ENCODE assay signal across 8 mouse cellular contexts in genomic region chr7:46033109-46033869, GRCm38 (mm10). TPM values are rescaled to one million over a fixed set of nuclear protein-coding genes. Genes with fewer than 3 reads are reported as not detected.
DNase-seq lines count a peak whose midpoint lies in the region; ATAC-seq and TF ChIP-seq lines count a peak whose summit lies in the region.

TSS of gene Nomo1 (plus strand) at chr7:46033698.

- peak within 1 kb of the TSS; percentile 87 for H3K27ac ChIP-seq in gastrocnemius, adult 2 months
- H3K27ac ChIP-seq in hindbrain, postnatal 0 days, result peak within 1 kb of the TSS; percentile 37; the same call in 1 of the 2 replicates
- H3K27ac ChIP-seq in left cerebral cortex, adult 2 months, result peak within 1 kb of the TSS; percentile 73

- H3K27me3 ChIP-seq in hindbrain, postnatal 0 days (ENCODE audit: insufficient read depth, low read length), result no peaks in the 10 kb centered on the region

- peak within 1 kb of the TSS; percentile 93 for H3K4me2 ChIP-seq in hindbrain, postnatal 0 days (ENCODE audit: low read depth, low read length)

- H3K9ac ChIP-seq in hindbrain, postnatal 0 days (replicated peaks; ENCODE audit: low read length), result peak within 1 kb of the TSS; percentile 75

- peak; percentile 94 for TF ChIP-seq CTCF in gastrocnemius, adult 2 months (IDR thresholded peaks at IDR 0.05)
- TF ChIP-seq CTCF in hindbrain, postnatal 0 days (IDR thresholded peaks at IDR 0.05; ENCODE audit: low read depth), result peak; percentile 83
- peak; percentile 94 for TF ChIP-seq CTCF in left cerebral cortex, adult 2 months (IDR thresholded peaks at IDR 0.05)

- intact Hi-C loops in gastrocnemius, adult 2 months (cut with DNase I), result no loop called here
- intact Hi-C loops in left cerebral cortex, adult 2 months (cut with DNase I), result no loop called here

- peak; percentile 82 for ATAC-seq in common myeloid progenitor, adult 5-6 weeks (replicated peaks; ENCODE audit: low read depth, poor library complexity, severe bottlenecking)
- ATAC-seq in hindbrain, postnatal 0 days, result peak; percentile 95
- peak; percentile 96 for ATAC-seq in megakaryocyte, adult 5-6 weeks (ENCODE audit: poor library complexity, severe bottlenecking)

- 5% methylated on average over 43 of the region's 44 CpGs for WGBS in hindbrain, postnatal 0 days

- peaks cover 10% of the 10 kb centered on the region for H3K4me1 ChIP-seq in hindbrain, postnatal 0 days (ENCODE audit: insufficient read depth, low read length)

- H3K36me3 ChIP-seq in hindbrain, postnatal 0 days (ENCODE audit: insufficient read depth, low read length), result 0 out of 2 replicates have a peak, but pooled peaks cover 2% of the 10 kb centered on the region

- peak; percentile 99 for DNase-seq in ZHBTc4 (ENCODE audit: low read depth, low spot score)
- peak; percentile 98 for DNase-seq in gastrocnemius, adult 2 months
- peak; percentile 98 for DNase-seq in hindbrain, postnatal 0 days (ENCODE audit: low spot score)
- DNase-seq in left cerebral cortex, adult 2 months (ENCODE audit: extremely low spot score in 1 of 2, low spot score in 2 of 2), result peak; percentile 96 to 98
- peak; percentile 95 to 99 for DNase-seq in right cerebral cortex, adult 2 months (ENCODE audit: low spot score in 2 of 2)
- DNase-seq in urinary bladder, postnatal 14 days (ENCODE audit: low spot score), result peak; percentile 97

- peak within 1 kb of the TSS; percentile 99 for H3K4me3 ChIP-seq in gastrocnemius, adult 2 months
- peak within 1 kb of the TSS; percentile 70 for H3K4me3 ChIP-seq in hindbrain, postnatal 0 days (ENCODE audit: low read length)
- peak within 1 kb of the TSS; percentile 73 for H3K4me3 ChIP-seq in left cerebral cortex, adult 2 months

- H3K9me3 ChIP-seq in hindbrain, postnatal 0 days (ENCODE audit: low read length), result no peaks in the 10 kb centered on the region

RNA-seq across cellular contexts. Expression of gene Nomo1, which starts in this region (rescaled TPM):
- total RNA-seq in common myeloid progenitor, adult 5-6 weeks (2017), result 53.2 and 72.1 TPM in 2 replicates
- 10 to 100 TPM; 74.9 to 78.9 TPM for total RNA-seq in gastrocnemius, adult 2 months (2021)
- total RNA-seq in hindbrain, postnatal 0 days (2014; rRNA removed), result 53.6 and 61.5 TPM in 2 replicates
- polyA plus RNA-seq in hindbrain, postnatal 0 days (2015; fragmentation: Nextera tagmentation; extraction: Ambion mirVana), result 36.9 and 37.9 TPM in 2 replicates
- 100 to 1,000 TPM; 102 to 105 TPM for total RNA-seq in left cerebral cortex, adult 2 months (2021)
- 11.9 and 12.5 TPM in 2 replicates for total RNA-seq in megakaryocyte, adult 5-6 weeks (2015)
- total RNA-seq in megakaryocyte, adult 5-6 weeks (2017), result 15.4 and 16.9 TPM in 2 replicates

Comparison
In these comparisons a context has a peak if more than half of its experiments do, and no peak if none do; other contexts are left out.
1. Peak in every context shown above with its lines: DNase-seq, ATAC-seq, H3K4me3 ChIP-seq and H3K27ac ChIP-seq.
2. H3K27ac ChIP-seq: peak in every context shown above with its lines; median percentile 87 in gastrocnemius, adult 2 months; 73 in left cerebral cortex, adult 2 months; 37 in hindbrain, postnatal 0 days.